Mouse (Mus musculus) neural tube, embryonic 14.5 days (tissue): ENCODE results near the gene Cgnl1. TPM values are rescaled to one million over a fixed set of nuclear protein-coding genes. Genes with fewer than 3 reads are reported as not detected.

Source experiments
- ATAC-seq: fragments of 200-750 bp; cut with Nextera tagmentation; 2 replicates; pipeline ENCODE4 v1.8.0; 2017; ENCODE audit warnings: low read depth, mild to moderate bottlenecking, moderate TSS enrichment, moderate library complexity
- H3K27ac ChIP-seq: fragments of 300-500 bp; sonication (generic); 2 replicates; pipeline ENCODE4 v1.5.1; 2014; ENCODE audit warnings: low read depth, mild to moderate bottlenecking, control low read depth, low read length, moderate library complexity, mixed read lengths
- H3K27me3 ChIP-seq: fragments of 300-500 bp; sonication (generic); 2 replicates; pipeline ENCODE4 v1.6.1; 2014; ENCODE audit warnings: low read length; ENCODE audit not compliant: control insufficient read depth, insufficient read depth
- H3K36me3 ChIP-seq: fragments of 300-500 bp; sonication (generic); 2 replicates; pipeline ENCODE4 v1.6.1; 2014; ENCODE audit warnings: low read length, mixed read lengths; ENCODE audit not compliant: control insufficient read depth, insufficient read depth
- H3K4me1 ChIP-seq: fragments of 300-500 bp; sonication (generic); 2 replicates; pipeline ENCODE4 v1.6.1; 2014; ENCODE audit warnings: low read length; ENCODE audit not compliant: control insufficient read depth, insufficient read depth
- H3K4me2 ChIP-seq: fragments of 300-500 bp; sonication (generic); 2 replicates; pipeline ENCODE4 v1.6.1; 2014; ENCODE audit warnings: mild to moderate bottlenecking, low read depth, low read length, control low read depth
- H3K4me3 ChIP-seq: fragments of 300-500 bp; sonication (generic); 2 replicates; pipeline ENCODE4 v1.5.1; 2014; ENCODE audit warnings: low read depth, low read length, control low read depth, mixed read lengths
- H3K9ac ChIP-seq: fragments of 300-500 bp; sonication (generic); replicated peaks from 2 replicates; pipeline ENCODE4 v1.6.1; 2014; ENCODE audit warnings: low read depth, mild to moderate bottlenecking, control low read depth, low read length, mixed read lengths
- H3K9me3 ChIP-seq: fragments of 300-500 bp; sonication (generic); 2 replicates; pipeline ENCODE4 v1.6.1; 2016; ENCODE audit warnings: low read length; ENCODE audit not compliant: control insufficient read depth
- WGBS: fragments of 180-500 bp; shearing (Covaris S2); extraction: QIAGEN DNeasy Blood & Tissue Kit; methylation state at CpG from one replicate; pipeline ENCODE4 v1.1.7; 2014; 5-methylcytosine and 5-hydroxymethylcytosine counted together
- polyA plus RNA-seq: library from polyadenylated mRNA; unstranded; fragments of >200 nt; fragmentation: Nextera tagmentation; extraction: Ambion mirVana; gene quantifications from 2 replicates; pipeline ENCODE4 v1.2.1, GENCODE M21; 2014

Gene Cgnl1
- polyA plus RNA-seq, 1 experiment from 2014 or later: 2.5 TPM

- 94% methylated on average over 4 of the region's 4 CpGs for WGBS
- H3K27ac ChIP-seq: no peak overlapping the region
- no peak overlapping the region for H3K4me2 ChIP-seq
- no peak overlapping the region for H3K4me3 ChIP-seq
- ATAC-seq: no peak
- H3K4me1 ChIP-seq: peaks cover 4% of the 10 kb centered on the region
- H3K36me3 ChIP-seq: no peaks in the 10 kb centered on the region
- no peaks in the 10 kb centered on the region for H3K27me3 ChIP-seq
- H3K9ac ChIP-seq: no peak overlapping the region
- no peaks in the 10 kb centered on the region for H3K9me3 ChIP-seq
Measured at GRCm38 (mm10) chr9:71761663-71762062, 9.7 kb downstream of the Cgnl1 start.

- no peaks in the 10 kb centered on the region for H3K27me3 ChIP-seq
- WGBS: 16% methylated on average over 14 of the region's 14 CpGs
- no peak overlapping the region for H3K27ac ChIP-seq
- no peak overlapping the region for H3K4me3 ChIP-seq
- H3K9ac ChIP-seq: no peak overlapping the region
- H3K36me3 ChIP-seq: no peaks in the 10 kb centered on the region
- H3K4me2 ChIP-seq: no peak overlapping the region
- H3K9me3 ChIP-seq: no peaks in the 10 kb centered on the region
- H3K4me1 ChIP-seq: peaks cover 4% of the 10 kb centered on the region
- no peak for ATAC-seq
Measured at GRCm38 (mm10) chr9:71760518-71761141, 10.8 kb downstream of the Cgnl1 start.

GRCm38 (mm10) chr9:71759893-71760292 is 11.5 kb downstream of the Cgnl1 start:
- Histone ChIP-seq H3K27me3 (no peaks in the 10 kb centered on the region), H3K9me3 (no peaks in the 10 kb centered on the region), H3K4me2 (no peak overlapping the region), H3K4me3 (no peak overlapping the region), H3K9ac (no peak overlapping the region), H3K36me3 (no peaks in the 10 kb centered on the region), H3K27ac (no peak overlapping the region), H3K4me1 (peaks cover 4% of the 10 kb centered on the region)
- 17% methylated on average over 5 of the region's 5 CpGs for WGBS
- ATAC-seq: no peak

- H3K27me3 ChIP-seq: no peaks in the 10 kb centered on the region
- H3K4me3 ChIP-seq: no peak overlapping the region
- no peaks in the 10 kb centered on the region for H3K36me3 ChIP-seq
- peaks cover 4% of the 10 kb centered on the region for H3K4me1 ChIP-seq
- no peak overlapping the region for H3K27ac ChIP-seq
- H3K9me3 ChIP-seq: no peaks in the 10 kb centered on the region
- H3K4me2 ChIP-seq: no peak overlapping the region
- ATAC-seq: no peak
- 70% methylated on average over 8 of the region's 8 CpGs for WGBS
- H3K9ac ChIP-seq: no peak overlapping the region
Measured at GRCm38 (mm10) chr9:71757386-71757785, 14.0 kb downstream of the Cgnl1 start.

GRCm38 (mm10) chr9:71756916-71757315 is 14.5 kb downstream of the Cgnl1 start:
- no peak for ATAC-seq
- H3K36me3 ChIP-seq: no peaks in the 10 kb centered on the region
- WGBS: 59% methylated on average over 4 of the region's 4 CpGs

GRCm38 (mm10) chr9:71753981-71754380 is 17.4 kb downstream of the Cgnl1 start:
- Histone ChIP-seq H3K27me3 (no peaks in the 10 kb centered on the region), H3K9ac (no peak overlapping the region), H3K27ac (no peak overlapping the region), H3K4me2 (no peak overlapping the region), H3K4me1 (no peaks in the 10 kb centered on the region), H3K4me3 (no peak overlapping the region), H3K9me3 (no peaks in the 10 kb centered on the region), H3K36me3 (no peaks in the 10 kb centered on the region)
- 53% methylated on average over 4 of the region's 4 CpGs for WGBS
- no peak for ATAC-seq

More at GRCm38 (mm10) chr9:71756916-71757315, 14.5 kb downstream of the Cgnl1 start:
- H3K27ac ChIP-seq: no peak overlapping the region
- no peak overlapping the region for H3K9ac ChIP-seq
- H3K4me1 ChIP-seq: peaks cover 4% of the 10 kb centered on the region
- no peak overlapping the region for H3K4me3 ChIP-seq
- no peaks in the 10 kb centered on the region for H3K9me3 ChIP-seq
- H3K27me3 ChIP-seq: no peaks in the 10 kb centered on the region
- H3K4me2 ChIP-seq: no peak overlapping the region

GRCm38 (mm10) chr9:71753529-71753928 is 17.9 kb downstream of the Cgnl1 start:
- Histone ChIP-seq H3K4me3 (no peak overlapping the region), H3K36me3 (no peaks in the 10 kb centered on the region), H3K4me1 (no peaks in the 10 kb centered on the region), H3K27me3 (no peaks in the 10 kb centered on the region), H3K4me2 (no peak overlapping the region), H3K9ac (no peak overlapping the region), H3K9me3 (no peaks in the 10 kb centered on the region), H3K27ac (no peak overlapping the region)
- WGBS: 40% methylated on average over 4 of the region's 4 CpGs
- ATAC-seq: no peak

- no peaks in the 10 kb centered on the region for H3K27me3 ChIP-seq
- H3K4me1 ChIP-seq: no peaks in the 10 kb centered on the region
- no peak overlapping the region for H3K4me3 ChIP-seq
- no peak for ATAC-seq
- no peaks in the 10 kb centered on the region for H3K36me3 ChIP-seq
- H3K27ac ChIP-seq: no peak overlapping the region
- no peaks in the 10 kb centered on the region for H3K9me3 ChIP-seq
- WGBS: 27% methylated on average over 2 of the region's 2 CpGs
- no peak overlapping the region for H3K9ac ChIP-seq
- H3K4me2 ChIP-seq: no peak overlapping the region
Measured at GRCm38 (mm10) chr9:71753117-71753516, 18.3 kb downstream of the Cgnl1 start.

- no peak overlapping the region for H3K4me3 ChIP-seq
- H3K36me3 ChIP-seq: no peaks in the 10 kb centered on the region
- H3K27me3 ChIP-seq: no peaks in the 10 kb centered on the region
- H3K4me1 ChIP-seq: no peaks in the 10 kb centered on the region
- no peak overlapping the region for H3K4me2 ChIP-seq
- 4% methylated on average over 4 of the region's 4 CpGs for WGBS
- ATAC-seq: no peak
- H3K9me3 ChIP-seq: no peaks in the 10 kb centered on the region
- no peak overlapping the region for H3K27ac ChIP-seq
- H3K9ac ChIP-seq: no peak overlapping the region
Measured at GRCm38 (mm10) chr9:71750015-71750672, 21.3 kb downstream of the Cgnl1 start.
